Mouse (Mus musculus): ENCODE measurements around the gene Zcchc10. TPM values are rescaled to one million over a fixed set of nuclear protein-coding genes. Genes with fewer than 3 reads are reported as not detected.
"Not testable (repeated sequence)": the region's sequence is repeated elsewhere in the genome, so short reads cannot be mapped to it uniquely, and the experiment has no call there.

The Zcchc10 gene
- total RNA-seq, 2 experiments from 2014 or later = 8.2 to 8.8 TPM

DNA sequence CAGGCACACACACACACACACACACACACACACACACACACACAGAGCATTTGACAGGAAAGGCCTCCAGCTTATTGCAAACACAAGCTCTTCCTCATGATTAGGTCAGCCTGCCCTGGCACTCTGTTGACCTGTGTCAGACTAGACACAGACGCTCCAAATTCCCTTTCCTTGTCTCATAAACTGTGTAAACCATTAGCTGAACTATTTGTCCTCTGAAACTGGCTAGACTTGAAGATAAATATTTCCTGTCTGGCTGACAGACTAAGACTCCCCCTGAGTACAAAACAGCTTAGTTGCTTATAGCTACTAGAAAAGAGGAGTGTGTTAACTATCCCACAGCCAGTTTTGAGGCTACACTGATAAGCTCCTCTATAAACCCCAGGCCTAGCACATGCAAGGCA lies 9.7 kb upstream of the Zcchc10 start:
- no peak for DNase-seq (ENCODE audit: low spot score in 2 of 2)

DNA sequence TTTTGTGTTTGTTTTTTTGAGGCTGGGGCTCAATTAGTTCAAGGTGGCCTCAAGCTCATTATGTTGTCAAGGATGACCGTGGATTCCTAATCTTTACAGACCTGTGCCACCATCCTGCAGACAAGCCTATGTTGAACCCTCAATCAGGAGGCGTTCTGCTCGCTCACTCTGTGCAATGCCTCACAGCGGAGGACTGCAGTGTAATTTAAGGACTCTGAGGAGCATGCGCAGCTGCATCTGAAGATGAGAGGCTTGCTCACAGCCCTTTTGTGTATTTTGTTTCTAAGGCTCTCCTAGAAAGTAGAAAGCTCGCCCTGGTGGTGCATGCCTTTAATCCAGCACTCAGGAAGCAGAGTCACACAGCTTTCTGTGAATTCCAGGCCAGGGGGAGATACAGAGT lies 7.5 kb upstream of the Zcchc10 start:
- no peak for DNase-seq (ENCODE audit: low spot score in 2 of 2)

DNA sequence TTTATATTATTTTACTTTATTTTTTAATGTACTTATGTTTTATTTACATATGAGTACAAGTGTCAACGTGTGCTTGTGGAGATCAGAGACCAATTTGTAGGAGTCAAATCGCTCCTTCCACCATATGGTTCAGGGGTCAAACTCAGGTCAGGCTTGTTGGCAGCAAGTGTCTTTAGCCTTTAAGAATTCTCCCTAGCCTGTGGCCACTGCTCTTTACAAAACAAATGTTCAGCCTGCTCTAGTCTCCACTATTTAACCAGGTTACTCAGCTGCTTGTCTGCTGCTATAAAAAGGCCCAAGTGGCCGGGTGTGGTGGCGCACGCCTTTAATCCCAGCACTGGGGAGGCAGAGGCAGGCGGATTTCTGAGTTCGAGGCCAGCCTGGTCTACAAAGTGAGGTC lies 6.4 kb upstream of the Zcchc10 start:
- DNase-seq (ENCODE audit: low spot score in 2 of 2) = no peak

DNA sequence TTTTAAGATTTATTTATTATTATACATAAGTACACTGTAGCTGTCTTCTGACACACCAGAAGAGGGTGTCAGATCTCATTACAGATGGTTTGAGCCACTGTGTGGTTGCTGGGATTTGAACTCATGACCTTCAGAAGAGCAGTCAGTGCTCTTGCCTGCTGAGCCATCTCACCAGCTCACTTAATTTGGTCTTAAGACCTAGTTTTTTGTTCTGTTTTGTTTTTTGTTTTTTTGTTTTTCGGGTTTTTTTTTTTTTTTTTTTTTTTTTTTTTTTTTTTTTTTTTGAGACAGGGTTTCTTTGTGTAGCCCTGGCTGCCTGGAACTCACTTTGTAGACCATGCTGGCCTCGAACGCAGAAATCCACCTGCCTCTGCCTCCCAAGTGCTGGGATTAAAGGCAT lies 5.9 kb upstream of the Zcchc10 start:
- not testable (repeated sequence) for DNase-seq (ENCODE audit: low spot score in 2 of 2)

DNA sequence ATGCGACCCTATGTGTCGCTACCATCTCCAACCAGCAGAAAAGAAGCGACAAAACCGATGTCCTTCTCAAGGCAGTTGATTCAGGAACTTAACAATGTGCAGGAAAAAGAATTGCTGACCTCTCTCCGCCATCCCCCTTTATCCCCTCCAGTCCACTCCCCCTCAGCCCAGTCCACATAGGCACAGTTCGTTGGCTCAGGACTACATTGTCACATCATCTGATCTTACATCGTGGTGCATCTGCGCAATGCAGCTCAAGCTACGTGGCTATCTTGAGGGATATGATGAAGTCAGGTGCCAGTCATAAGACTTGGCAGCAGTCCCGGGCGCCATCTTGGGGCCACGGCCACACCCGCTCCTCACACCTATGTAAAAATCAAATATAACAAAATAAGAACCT lies 4.6 kb upstream of the Zcchc10 start:
- DNase-seq (ENCODE audit: low spot score in 2 of 2) = not testable (repeated sequence)

DNA sequence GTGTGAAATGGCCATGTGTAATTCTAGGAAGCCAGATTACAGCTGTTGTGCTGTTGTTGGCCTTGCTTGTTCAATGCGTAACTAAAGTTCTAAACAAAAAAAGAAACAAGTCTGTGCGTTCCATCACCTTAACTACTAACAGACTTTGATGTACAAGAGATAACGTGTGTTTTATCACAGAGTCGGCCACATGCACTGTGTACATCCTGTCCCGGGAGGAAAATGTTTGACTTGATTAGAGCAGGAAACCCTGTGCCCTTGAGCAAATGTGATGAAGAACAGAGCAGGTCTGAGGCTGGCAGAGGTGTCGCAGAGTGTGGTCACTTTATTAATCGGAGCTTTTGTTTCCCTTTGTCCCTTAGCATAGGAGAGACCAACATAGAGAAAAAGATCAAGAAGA lies 5.8 kb downstream of the Zcchc10 start:
- DNase-seq (ENCODE audit: low spot score in 2 of 2) = no peak

DNA sequence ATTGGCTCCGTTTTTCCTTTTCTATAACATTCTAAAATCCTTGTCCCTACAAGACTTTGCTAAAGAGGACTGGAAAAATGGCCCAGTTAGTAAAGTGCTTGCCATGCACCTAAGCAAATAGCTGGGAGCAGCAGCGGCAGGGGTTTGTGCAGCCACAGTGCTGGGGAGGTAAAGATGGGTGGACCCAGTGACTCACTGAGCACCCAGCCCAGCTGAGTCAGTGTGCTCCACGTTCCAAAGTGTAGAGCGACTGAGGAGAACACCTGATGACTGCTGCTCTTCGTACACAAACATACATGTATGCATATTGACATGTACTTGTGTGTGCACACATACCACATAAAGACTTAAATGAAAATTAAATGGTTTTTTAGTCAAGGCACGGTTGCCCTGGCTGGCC lies 6.6 kb downstream of the Zcchc10 start:
- no peak for DNase-seq (ENCODE audit: low spot score in 2 of 2)

DNA sequence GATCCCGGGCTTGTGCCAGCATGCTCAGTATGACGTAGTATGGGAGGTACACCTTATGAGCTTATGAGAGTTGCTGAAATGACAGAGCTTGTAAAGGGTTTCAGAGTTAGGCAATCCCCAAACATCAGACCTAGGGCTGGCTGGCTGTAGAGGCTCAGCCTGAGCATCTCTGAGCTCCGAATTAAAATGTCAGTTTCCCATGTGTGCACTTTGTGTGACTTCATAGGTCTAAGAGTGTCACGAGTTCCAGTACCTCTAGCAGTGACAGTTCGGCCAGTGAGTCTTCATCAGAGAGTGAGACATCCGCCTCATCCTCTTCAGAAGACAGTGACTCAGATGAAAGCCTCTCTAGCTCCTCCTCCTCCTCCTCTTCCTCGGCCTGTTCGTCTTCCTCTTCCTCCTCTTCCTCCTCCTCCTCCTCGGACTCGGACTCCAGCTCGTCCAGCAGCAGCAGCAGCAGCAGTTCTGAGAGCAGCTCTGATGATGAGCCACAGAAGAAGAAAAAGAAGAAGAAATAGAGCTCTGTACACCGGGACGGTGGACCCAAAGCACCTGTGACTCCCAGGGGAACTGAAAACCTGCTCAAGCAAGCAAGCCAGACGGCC lies 7.7 kb downstream of the Zcchc10 start:
- no peak for DNase-seq (ENCODE audit: low spot score in 2 of 2)

DNA sequence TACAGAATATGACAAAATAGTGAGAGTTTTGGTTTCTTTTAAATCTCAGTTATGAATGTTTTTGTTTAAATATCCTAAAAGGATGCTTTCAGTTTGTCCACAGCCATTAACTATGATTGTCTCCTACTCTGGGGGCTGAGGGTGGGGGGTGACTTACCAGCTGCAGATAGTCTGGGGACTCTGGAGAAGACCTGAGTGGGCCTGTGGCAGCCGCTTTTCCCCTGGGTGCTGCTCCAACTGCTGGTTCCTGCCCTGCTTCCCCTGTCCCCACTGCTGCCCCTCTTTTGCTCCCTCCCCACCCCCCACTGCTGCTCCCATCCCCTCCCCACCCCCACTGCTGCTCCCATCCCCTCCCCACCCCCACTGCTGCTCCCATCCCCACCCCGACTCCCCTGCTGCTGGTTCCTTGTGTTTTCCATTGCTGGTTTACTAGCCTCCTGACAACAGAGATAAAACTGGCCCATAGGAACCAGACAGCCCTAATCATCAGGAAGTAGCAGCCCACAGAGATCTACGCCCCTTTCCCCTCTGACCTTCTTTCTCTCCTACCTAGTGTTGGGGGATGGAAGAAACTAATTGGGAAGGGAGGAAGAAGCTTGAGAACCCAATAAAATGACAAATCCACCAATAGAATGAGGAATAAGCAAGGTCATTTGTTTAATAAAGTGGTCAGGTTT lies 11.2 kb downstream of the Zcchc10 start:
- DNase-seq (ENCODE audit: low spot score in 2 of 2) = no peak

DNA sequence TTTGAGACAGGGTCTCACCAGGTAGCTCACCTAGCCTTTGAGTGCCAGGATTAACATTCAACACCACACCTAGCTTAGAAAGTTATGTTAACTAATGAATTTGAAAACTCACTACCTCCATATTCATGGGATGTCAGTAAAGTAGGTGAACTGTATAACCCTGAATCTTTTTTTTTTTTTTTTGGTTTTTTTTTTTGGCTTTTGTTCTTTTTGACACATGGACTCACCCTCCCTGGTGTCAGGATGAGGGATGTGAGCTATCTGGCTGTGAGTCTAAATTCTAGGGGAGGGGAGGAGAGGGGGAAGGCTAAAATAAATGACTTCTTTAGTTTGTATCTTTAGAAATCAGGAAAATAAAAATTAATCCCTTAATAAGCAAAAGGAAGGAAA lies 11.7 kb downstream of the Zcchc10 start:
- DNase-seq (ENCODE audit: low spot score in 2 of 2) = no peak

DNA sequence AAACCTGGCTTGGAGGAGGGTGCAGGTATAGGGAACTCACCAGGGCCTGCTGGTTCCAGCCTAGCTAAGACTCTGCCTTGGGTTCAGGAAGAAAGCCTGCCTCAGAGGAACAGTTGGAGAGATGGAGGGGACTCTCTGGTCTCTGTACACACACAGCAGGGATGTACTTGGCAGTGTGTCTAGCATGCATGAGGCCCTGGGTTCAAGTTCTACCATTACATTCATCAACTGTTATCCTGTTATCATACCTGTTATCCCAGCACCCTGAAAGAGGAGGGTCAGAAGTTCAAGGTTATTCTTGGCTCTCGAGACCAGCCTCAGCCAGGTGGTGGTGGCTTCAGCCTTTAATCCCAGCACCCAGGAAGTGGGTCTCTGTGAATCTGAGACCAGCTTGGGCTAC lies 12.4 kb downstream of the Zcchc10 start:
- no peak for DNase-seq (ENCODE audit: low spot score in 2 of 2)

DNA sequence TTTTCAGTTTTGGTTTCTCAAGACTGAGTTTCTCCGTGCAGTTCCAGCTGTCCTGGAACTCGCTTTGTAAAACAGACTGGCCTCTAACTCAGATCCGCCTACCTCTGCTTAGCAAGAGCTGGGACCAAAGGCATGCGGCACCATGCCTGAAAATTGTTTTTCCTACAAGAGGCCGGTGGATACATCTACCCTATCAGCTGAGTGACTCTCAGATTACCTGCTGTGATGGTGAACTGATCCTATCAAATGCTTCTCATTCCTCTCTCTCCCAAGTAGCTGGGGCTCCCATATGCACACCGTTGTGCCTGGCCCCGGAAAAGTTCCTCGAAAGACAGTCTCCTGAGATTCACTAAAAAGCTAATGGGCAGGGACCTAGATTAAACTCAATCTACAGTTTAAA lies 13.2 kb downstream of the Zcchc10 start:
- DNase-seq (ENCODE audit: low spot score in 2 of 2) = no peak

DNA sequence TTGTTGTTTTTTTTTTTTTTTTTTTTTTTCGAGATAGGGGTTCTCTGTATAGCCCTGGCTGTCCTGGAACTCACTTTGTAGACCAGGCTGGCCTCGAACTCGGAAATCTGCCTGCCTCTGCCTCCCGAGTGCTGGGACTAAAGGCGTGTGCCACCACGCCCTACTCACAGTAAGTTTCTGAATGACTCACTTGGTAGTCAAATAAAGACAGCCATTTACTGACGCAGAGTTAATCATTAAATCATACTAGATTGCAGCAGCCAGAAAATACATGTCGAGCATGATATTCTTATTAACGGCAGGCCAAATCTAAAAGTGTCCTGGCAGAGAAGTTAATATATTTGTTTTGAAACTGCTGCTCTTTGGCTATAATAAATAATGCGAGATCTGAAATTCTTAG lies 16.5 kb downstream of the Zcchc10 start:
- not testable (repeated sequence) for DNase-seq (ENCODE audit: low spot score in 2 of 2)

DNA sequence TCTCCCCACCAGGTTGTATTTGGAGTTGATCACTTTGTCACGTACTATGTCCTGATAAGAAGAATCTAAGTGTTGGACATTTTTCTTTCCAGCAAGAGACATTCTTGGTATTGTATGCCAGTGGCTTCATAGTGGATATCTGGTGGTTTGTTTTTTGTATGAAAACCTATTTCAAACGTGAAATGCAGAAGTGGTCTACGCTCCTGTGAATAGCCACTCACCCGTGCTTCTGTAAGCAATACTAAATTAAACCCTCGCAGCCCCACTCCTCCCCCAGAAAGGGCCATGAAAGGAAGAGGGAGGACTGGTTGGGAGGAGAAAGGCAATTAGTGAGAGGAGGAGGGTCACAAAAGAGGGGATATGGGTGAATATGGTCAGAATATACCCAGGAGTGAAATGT lies 18.2 kb downstream of the Zcchc10 start:
- no peak for DNase-seq (ENCODE audit: low spot score in 2 of 2)

DNA sequence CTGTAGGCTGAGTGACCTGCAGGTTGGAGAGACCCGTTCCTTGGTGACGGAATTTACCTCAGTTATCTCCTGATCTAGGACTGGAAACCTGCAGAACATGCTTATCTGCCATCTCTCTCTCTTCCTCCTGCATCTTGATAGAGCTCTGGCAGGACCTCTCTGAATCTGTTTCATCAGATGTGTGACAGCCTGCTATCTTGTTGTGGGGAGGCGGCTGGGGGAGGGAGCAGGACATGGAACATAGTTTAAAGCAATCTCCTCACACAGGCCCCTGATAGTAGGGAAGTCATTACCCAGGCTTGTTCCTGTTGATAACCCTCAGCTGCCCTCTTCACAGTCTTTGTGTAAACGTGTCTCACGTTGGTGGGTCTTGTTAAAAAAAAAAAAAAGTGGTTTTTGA lies 20.8 kb downstream of the Zcchc10 start:
- peak in 1 of 2 experiments; percentile 36 for DNase-seq (ENCODE audit: low spot score in 2 of 2)

DNA sequence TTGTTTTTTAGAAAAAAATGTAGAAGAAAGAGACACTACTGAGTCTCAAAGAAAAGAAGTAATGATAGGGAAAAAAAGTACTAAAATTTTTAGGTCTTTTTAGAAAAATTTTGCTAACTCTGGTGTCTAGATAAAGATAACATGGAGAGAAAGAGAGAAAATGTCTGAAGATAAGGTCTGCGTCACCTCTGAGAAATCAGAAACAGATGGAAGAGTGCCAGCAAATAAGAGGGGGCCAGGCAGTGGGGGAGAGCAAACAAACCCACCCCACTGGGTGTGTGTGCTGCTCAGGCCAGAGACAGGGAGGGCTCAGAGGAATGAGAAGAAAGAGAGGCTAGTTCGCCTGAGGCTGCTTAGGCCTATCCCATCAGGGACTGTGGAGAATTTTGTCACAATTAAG lies 21.3 kb downstream of the Zcchc10 start:
- no peak for DNase-seq (ENCODE audit: low spot score in 2 of 2)

DNA sequence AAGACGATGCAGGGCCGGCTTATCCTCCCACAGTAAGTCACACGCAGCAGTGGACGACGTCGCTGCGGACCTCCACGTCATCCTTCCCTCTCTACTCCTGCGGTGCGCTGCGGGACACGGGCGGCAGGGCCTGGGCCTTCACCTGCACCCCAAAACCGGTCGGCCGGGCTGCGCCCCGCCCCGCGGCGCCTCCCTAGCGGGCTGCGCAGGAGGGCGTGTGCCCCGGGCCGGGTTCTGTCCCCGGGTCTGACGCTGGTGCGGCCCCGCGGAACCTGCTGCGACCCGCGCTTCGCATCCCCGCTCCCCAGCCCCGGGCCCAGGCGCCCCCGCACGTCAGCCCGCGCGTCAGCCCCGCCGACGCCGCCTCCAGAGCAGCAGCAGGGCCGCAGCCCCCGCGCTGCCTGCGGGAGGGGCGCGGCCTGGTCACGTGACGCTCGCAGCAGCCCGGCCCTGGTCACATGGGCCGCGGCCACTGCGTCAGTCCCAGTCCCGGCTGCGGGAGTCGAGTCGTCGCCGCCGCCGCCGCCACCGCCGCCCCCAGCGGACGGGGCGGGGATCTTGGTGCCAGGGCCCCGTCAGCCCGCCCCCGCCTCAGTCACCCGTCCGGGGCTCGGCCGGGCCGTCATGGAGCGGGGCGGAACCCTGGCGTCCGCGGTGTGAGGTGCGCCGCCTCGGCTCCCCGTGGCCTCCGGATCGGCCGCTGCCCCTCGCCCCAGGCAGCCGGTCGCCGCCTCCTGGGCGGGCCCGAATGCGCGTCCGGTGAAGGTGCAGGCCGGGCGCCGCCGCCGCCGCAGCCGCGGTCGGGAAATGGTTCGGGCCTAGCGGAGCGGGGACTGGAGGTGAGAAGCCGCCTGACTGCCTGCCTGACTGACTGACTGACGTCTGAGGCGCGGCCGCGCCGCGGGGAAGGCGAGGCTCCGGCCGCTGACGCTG lies 26.1 kb downstream of the Zcchc10 start, which contains the start of gene Aff4:
Gene Aff4 (plus strand): TSS at position 543 of the 933 bp plus-strand sequence.
- peak; percentile 80 to 89 for DNase-seq (ENCODE audit: low spot score in 2 of 2)

DNA sequence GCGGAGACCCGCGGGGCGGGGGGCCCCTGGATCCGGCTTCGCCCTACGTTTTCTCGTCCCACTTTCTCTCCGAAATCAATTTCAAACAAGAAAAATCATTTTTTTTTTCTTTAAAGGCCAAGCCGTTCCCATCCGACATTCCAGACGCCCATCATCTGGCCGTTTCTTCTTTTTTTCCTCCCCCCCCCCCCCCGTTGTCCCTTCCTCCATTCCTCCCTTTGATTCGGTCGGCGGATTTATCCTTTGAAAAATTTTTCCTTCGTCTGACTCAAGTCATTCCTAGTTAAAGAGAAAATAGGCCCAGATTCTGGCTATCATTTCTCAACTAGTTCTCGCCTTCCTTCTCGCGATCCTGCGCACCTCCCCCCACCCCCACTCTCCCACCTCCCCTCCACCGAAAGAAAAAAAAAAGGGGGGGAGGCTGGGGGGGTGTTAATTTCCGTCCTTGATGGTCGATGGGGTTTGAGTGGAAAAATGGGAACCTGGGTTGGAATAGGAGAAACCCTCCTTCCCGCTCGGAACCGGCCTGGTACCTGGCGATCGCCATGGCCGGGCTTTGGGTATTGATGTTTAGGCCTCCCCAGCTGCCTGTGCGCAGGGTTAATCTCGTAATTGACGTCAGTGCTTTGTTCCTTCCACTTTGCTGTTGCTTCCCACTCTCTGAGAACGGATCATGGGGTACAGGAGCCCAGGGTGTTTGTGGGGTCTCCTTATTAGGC lies 26.9 kb downstream of the Zcchc10 start:
- DNase-seq (ENCODE audit: low spot score in 2 of 2) = peak; percentile 59 to 69

DNA sequence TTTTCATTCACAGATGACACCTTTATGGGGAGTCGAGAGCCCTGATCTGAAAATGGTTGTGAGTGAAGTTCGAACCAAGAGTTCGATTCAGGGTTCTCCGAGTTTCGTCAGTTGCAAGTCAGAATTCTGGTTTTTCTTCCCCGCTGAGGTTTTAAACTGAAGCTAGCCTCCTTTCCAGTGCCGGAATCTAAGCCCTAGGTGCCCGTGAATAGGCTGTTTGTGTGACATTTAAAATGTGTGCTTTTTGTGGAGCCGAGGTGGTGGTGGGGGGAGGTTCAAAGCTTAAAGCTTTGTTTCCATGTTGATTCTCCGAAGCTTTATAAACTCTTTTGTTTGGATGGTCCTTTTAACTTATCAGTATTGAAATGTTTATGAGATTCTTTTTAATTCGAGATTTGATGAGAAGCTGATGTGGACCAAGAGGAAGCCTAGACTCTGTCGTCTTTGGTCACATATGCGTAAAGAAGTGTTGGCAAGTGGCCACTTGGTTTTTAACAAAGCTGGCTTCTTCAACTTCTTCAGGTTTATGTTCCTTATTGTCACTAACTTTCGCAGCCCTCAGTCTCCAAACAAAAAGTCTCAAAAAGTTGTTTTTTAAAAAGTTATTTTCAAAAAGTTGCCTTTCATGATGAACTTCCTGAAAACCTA lies 27.6 kb downstream of the Zcchc10 start:
- no peak for DNase-seq (ENCODE audit: low spot score in 2 of 2)

DNA sequence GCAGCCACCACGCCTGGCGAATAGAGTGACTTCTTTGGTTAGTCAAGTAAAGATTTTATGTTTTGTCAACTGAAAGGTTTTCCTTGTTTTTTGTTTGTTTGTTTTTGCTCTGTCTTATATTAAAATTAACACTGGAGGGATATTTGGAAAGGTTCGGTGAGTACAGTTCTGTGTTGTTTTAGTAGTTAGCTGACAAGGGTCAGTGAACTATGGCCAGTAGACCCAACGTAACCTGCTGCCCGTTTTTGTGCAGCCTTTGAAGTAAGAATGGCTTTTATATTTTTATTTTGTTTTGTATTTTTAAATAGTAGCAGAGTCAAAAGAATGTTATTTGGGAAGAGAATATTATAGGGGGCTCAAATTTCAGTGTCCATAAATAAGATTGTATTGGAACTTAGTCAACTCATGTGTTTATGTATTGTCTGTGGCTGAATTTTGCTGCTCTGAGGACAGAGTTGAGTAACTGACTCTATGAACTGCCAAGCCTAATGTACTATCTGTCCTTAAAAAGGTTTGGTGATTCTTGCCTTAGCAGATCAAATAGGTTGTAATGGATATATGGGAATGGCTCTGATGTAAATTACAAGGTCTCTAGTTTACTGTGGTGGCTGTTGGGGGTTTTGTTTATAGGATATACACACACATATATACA lies 34.2 kb downstream of the Zcchc10 start:
- DNase-seq (ENCODE audit: low spot score in 2 of 2) = no peak

Measured in layer of hippocampus, postnatal 10 days (tissue).